Mouse (Mus musculus): Measurements from ENCODE around the gene Spg20. TPM values are rescaled to one million over a fixed set of nuclear protein-coding genes. Genes with fewer than 3 reads are reported as not detected.

Gene Spg20
- polyA plus RNA-seq, 1 experiment from 2014 or later = 34.2 TPM

GRCm38 (mm10) chr3:55084781-55085180 is 27.1 kb upstream of the Spg20 start:
- Histone ChIP-seq H3K9me3 (no peaks in the 10 kb centered on the region), H3K4me3 (no peak overlapping the region), H3K27ac (no peak overlapping the region), H3K36me3 (no peaks in the 10 kb centered on the region), H3K9ac (no peak overlapping the region), H3K4me1 (no peaks in the 10 kb centered on the region; the same call in 1 of the 2 replicates), H3K27me3 (replicated peaks) (no peaks in the 10 kb centered on the region), H3K4me2 (replicated peaks) (no peak overlapping the region)
- 69% methylated on average over 6 of the region's 6 CpGs for WGBS
- ATAC-seq (ENCODE audit: low FRiP score, low read depth) = no peak

- Histone ChIP-seq H3K4me2 (replicated peaks) (no peak overlapping the region), H3K4me3 (no peak overlapping the region), H3K36me3 (no peaks in the 10 kb centered on the region), H3K27ac (no peak overlapping the region), H3K9ac (no peak overlapping the region), H3K4me1 (no peaks in the 10 kb centered on the region; the same call in 1 of the 2 replicates), H3K9me3 (no peaks in the 10 kb centered on the region), H3K27me3 (replicated peaks) (no peaks in the 10 kb centered on the region)
- ATAC-seq (ENCODE audit: low FRiP score, low read depth) = no peak
- WGBS = 72% methylated on average over 3 of the region's 3 CpGs
These were observed 26.2 kb upstream of the Spg20 start for GRCm38 (mm10) chr3:55085716-55086115.

DNA sequence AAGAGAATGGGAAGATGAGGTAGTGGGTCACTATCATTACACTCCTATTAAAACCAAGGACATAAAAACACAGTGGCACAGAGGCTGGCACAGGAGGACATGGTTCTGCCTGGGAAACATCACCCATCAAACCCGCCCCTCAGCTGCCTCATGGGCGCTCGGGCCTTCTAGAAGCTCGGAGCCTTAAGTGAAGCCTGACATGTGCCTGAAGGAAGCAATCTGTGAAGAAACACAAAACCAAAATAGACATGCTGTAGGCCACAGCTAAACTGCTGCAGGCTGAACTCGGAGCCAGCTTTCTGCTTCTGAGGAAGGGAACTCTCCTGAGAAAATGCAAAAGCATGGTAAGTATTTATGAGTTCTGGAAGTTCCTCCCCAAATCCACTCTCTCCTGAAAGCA is 25.0 kb upstream of the Spg20 start:
- 90% methylated on average over 5 of the region's 5 CpGs for WGBS
- H3K4me1 ChIP-seq = no peaks in the 10 kb centered on the region; the same call in 1 of the 2 replicates
- no peak overlapping the region for H3K4me3 ChIP-seq
- H3K4me2 ChIP-seq (replicated peaks) = no peak overlapping the region
- no peak overlapping the region for H3K9ac ChIP-seq
- no peaks in the 10 kb centered on the region for H3K9me3 ChIP-seq
- no peaks in the 10 kb centered on the region for H3K36me3 ChIP-seq
- ATAC-seq (ENCODE audit: low FRiP score, low read depth) = no peak
- H3K27me3 ChIP-seq (replicated peaks) = no peaks in the 10 kb centered on the region
- no peak overlapping the region for H3K27ac ChIP-seq

GRCm38 (mm10) chr3:55087360-55087759 is 24.5 kb upstream of the Spg20 start:
- Histone ChIP-seq H3K9ac (no peak overlapping the region), H3K36me3 (no peaks in the 10 kb centered on the region), H3K27ac (no peak overlapping the region), H3K27me3 (replicated peaks) (no peaks in the 10 kb centered on the region), H3K9me3 (no peaks in the 10 kb centered on the region), H3K4me1 (no peaks in the 10 kb centered on the region; the same call in 1 of the 2 replicates), H3K4me3 (no peak overlapping the region), H3K4me2 (replicated peaks) (no peak overlapping the region)
- 0 out of 2 replicates have a peak, but pooled peaks have one; percentile 21 for ATAC-seq (ENCODE audit: low FRiP score, low read depth)
- WGBS = 73% methylated on average over 4 of the region's 4 CpGs

- H3K4me3 ChIP-seq = no peak overlapping the region
- no peak overlapping the region for H3K9ac ChIP-seq
- H3K9me3 ChIP-seq = no peaks in the 10 kb centered on the region
- H3K27ac ChIP-seq = no peak overlapping the region
- H3K27me3 ChIP-seq (replicated peaks) = no peaks in the 10 kb centered on the region
- no peaks in the 10 kb centered on the region; the same call in 1 of the 2 replicates for H3K4me1 ChIP-seq
- no peaks in the 10 kb centered on the region for H3K36me3 ChIP-seq
- no peak for ATAC-seq (ENCODE audit: low FRiP score, low read depth)
- WGBS = 79% methylated on average over 4 of the region's 4 CpGs
- no peak overlapping the region for H3K4me2 ChIP-seq (replicated peaks)
These were observed 23.5 kb upstream of the Spg20 start for GRCm38 (mm10) chr3:55088359-55088758.

DNA sequence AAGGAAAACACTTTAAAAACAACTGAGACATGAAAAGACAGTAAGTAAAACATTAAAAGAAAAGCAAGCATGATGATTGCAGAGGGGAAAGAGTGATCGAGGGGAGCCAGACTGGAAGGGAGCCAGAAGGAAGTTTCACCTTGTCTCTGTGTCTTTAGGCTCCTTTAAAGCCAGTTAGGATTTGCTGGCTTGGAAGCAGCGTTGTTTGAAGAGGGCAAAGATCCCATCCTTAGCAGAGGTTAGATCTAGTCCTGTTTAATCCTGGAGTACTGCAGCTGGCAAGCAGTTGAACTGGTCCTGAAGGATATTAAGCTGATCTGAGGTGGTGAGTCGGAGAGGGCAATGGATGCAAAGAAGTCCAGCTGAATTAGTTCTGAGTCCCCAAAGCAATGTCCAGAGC is 23.1 kb upstream of the Spg20 start:
- WGBS = 80% methylated on average over 3 of the region's 3 CpGs
- no peaks in the 10 kb centered on the region for H3K36me3 ChIP-seq

GRCm38 (mm10) chr3:55089291-55089690 is 22.6 kb upstream of the Spg20 start:
- H3K9me3 ChIP-seq = no peaks in the 10 kb centered on the region
- no peak overlapping the region for H3K9ac ChIP-seq
- no peaks in the 10 kb centered on the region for H3K36me3 ChIP-seq
- no peak overlapping the region for H3K27ac ChIP-seq
- 80% methylated on average over 4 of the region's 4 CpGs for WGBS
- no peaks in the 10 kb centered on the region for H3K27me3 ChIP-seq (replicated peaks)
- no peak overlapping the region for H3K4me2 ChIP-seq (replicated peaks)
- H3K4me1 ChIP-seq = no peaks in the 10 kb centered on the region; the same call in 1 of the 2 replicates
- ATAC-seq (ENCODE audit: low FRiP score, low read depth) = no peak
- no peak overlapping the region for H3K4me3 ChIP-seq

More for the DNA sequence above, 23.1 kb upstream of the Spg20 start:
- Histone ChIP-seq H3K9ac (no peak overlapping the region), H3K4me1 (no peaks in the 10 kb centered on the region; the same call in 1 of the 2 replicates), H3K4me3 (no peak overlapping the region), H3K27me3 (replicated peaks) (no peaks in the 10 kb centered on the region), H3K27ac (no peak overlapping the region), H3K9me3 (no peaks in the 10 kb centered on the region), H3K4me2 (replicated peaks) (no peak overlapping the region)
- no peak for ATAC-seq (ENCODE audit: low FRiP score, low read depth)

DNA sequence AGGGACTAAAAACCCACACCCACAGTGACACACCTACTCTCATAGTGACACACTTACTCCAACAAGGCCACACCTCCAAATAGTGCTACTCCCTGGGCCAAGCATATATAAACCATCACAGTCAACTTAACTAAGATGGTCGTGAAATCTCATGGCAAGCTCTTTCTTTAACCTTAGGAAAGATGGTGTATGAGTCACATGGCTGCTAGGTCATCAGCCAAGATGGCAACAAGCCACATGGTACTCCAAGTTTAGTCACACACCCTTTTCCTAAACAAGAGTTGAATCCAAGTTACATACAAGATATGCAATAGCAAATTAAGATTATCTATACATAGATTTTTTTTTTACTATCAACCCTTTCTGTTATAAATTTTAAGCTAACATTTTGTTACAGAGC is 18.7 kb upstream of the Spg20 start:
- Histone ChIP-seq H3K9me3 (no peaks in the 10 kb centered on the region), H3K27me3 (replicated peaks) (no peaks in the 10 kb centered on the region), H3K36me3 (no peaks in the 10 kb centered on the region), H3K4me2 (replicated peaks) (no peak overlapping the region), H3K4me3 (no peak overlapping the region), H3K4me1 (peaks cover 18% of the 10 kb centered on the region; the same call in 1 of the 2 replicates), H3K9ac (no peak overlapping the region), H3K27ac (no peak overlapping the region)
- no peak for ATAC-seq (ENCODE audit: low FRiP score, low read depth)
- 72% methylated on average over 1 of the region's 1 CpGs for WGBS

DNA sequence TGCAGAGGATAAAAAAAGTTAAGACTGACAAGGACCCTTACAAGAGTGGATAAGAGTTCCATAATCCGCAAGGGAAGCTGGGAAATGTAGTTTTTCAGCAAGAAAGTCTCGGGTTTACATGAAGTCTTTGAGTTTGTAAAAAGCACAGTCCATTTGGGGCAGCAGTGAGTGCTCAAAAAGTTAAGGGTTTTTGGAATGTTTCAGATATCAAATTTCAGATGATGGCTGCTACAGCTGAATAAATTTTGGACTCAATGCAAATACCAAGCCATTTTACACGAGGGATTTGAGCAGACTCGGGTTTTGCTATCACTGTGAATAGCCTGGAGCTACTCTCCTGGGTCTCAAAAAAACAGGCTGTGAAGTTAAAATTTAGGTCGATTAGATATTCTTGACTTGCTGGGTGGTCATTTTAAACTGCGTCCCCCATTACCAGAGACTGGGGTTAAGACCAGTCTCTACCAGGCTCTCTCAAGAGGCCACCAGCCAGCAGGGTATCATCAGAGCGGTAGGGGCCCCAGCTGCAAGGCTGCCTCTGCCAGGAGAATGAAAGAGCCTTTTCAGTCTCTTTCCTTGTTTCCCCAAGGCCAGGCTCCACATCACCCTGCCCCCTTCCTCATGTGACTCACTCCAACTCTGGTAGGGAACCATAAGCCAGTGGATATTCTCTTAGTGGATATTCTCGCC is 15.8 kb upstream of the Spg20 start:
- peak overlapping the region; percentile 22; the same call in 1 of the 2 replicates for H3K4me2 ChIP-seq (replicated peaks)
- WGBS = 31% methylated on average over 8 of the region's 8 CpGs
- H3K27ac ChIP-seq = 0 out of 2 replicates have a peak overlapping the region, but pooled peaks have one; percentile 22

DNA sequence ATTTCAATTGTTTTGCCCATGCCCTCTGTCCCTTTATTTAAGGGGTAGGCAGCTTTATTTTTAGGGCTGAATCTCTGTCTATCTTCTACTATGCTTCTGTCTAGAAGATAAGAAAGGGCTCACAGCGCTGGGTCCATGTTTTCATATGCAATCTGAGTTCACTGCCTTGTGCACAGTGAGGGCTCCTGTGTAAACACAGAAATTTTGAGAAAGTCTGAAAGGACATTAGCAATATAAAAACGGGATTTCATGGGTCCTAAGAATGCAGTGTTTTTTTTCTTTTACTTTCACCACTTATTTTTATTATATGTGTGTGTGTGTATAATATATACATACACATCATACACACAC is 15.3 kb upstream of the Spg20 start:
- H3K9ac ChIP-seq = no peak overlapping the region
- H3K27ac ChIP-seq = 0 out of 2 replicates have a peak overlapping the region, but pooled peaks have one; percentile 22
- H3K4me2 ChIP-seq (replicated peaks) = no peak overlapping the region
- no peak overlapping the region for H3K4me3 ChIP-seq
- ATAC-seq (ENCODE audit: low FRiP score, low read depth) = no peak
- 73% methylated on average over 2 of the region's 2 CpGs for WGBS
- H3K36me3 ChIP-seq = no peaks in the 10 kb centered on the region
- H3K9me3 ChIP-seq = no peaks in the 10 kb centered on the region
- peaks cover 18% of the 10 kb centered on the region; the same call in 1 of the 2 replicates for H3K4me1 ChIP-seq
- no peaks in the 10 kb centered on the region for H3K27me3 ChIP-seq (replicated peaks)

More for the DNA sequence above, 15.8 kb upstream of the Spg20 start:
- Histone ChIP-seq H3K4me1 (peaks cover 18% of the 10 kb centered on the region; the same call in 1 of the 2 replicates), H3K4me3 (no peak overlapping the region), H3K9me3 (no peaks in the 10 kb centered on the region), H3K27me3 (replicated peaks) (no peaks in the 10 kb centered on the region), H3K36me3 (no peaks in the 10 kb centered on the region), H3K9ac (no peak overlapping the region)
- 0 out of 2 replicates have a peak, but pooled peaks have one; percentile 65 for ATAC-seq (ENCODE audit: low FRiP score, low read depth)

DNA sequence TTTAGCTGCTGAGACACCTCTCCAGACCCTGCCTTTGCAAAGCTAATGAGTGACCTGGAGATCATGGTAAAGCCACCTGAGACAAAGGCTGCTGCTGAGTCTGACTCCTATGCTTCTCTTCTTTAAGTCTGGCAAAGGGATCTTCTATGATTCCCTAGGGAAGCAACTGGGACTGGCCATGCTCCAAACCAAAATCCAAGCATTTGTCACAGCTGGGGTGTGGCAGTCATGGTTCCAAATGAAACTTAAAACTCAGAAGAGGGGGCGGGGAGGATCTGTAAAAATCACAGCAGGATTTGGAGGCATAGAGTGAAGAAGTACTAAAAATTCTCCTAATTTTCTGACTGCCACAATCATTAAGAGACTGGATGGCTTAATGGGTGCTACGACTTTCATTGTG is 14.7 kb upstream of the Spg20 start:
- Histone ChIP-seq H3K9ac (no peak overlapping the region), H3K4me1 (peaks cover 18% of the 10 kb centered on the region; the same call in 1 of the 2 replicates), H3K27ac (no peak overlapping the region), H3K36me3 (no peaks in the 10 kb centered on the region), H3K27me3 (replicated peaks) (no peaks in the 10 kb centered on the region), H3K4me3 (no peak overlapping the region), H3K4me2 (replicated peaks) (no peak overlapping the region), H3K9me3 (no peaks in the 10 kb centered on the region)
- 67% methylated on average over 2 of the region's 2 CpGs for WGBS
- ATAC-seq (ENCODE audit: low FRiP score, low read depth) = no peak

- Histone ChIP-seq H3K36me3 (no peaks in the 10 kb centered on the region), H3K4me2 (replicated peaks) (no peak overlapping the region), H3K9ac (no peak overlapping the region), H3K27me3 (replicated peaks) (no peaks in the 10 kb centered on the region), H3K27ac (no peak overlapping the region), H3K9me3 (no peaks in the 10 kb centered on the region), H3K4me1 (peaks cover 18% of the 10 kb centered on the region; the same call in 1 of the 2 replicates), H3K4me3 (no peak overlapping the region)
- WGBS = 18% methylated on average over 2 of the region's 2 CpGs
- ATAC-seq (ENCODE audit: low FRiP score, low read depth) = no peak
These were observed 13.9 kb upstream of the Spg20 start for GRCm38 (mm10) chr3:55098014-55098413.

DNA sequence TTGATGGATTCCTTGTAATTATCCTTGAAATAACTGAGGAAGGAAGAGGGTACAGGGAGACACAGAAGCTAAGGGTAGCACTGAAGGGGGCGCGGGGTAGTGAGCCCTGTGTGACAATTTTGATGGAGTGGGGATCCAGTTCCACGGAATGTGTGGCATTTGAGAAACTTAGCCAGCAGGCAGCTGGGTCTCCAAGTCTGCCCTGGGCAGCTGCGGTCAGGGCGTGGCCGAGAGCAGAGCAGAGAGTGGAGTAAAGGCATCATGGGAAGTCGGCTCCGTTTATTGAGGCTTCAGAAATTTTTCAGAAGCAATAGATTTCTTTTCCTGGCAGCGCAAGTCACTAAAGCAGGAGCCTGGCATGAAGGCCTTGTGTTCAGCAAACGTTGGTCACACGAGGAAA is 12.9 kb upstream of the Spg20 start:
- no peak for ATAC-seq (ENCODE audit: low FRiP score, low read depth)
- no peaks in the 10 kb centered on the region for H3K27me3 ChIP-seq (replicated peaks)
- no peak overlapping the region for H3K4me2 ChIP-seq (replicated peaks)
- H3K27ac ChIP-seq = no peak overlapping the region
- 78% methylated on average over 11 of the region's 11 CpGs for WGBS
- H3K4me1 ChIP-seq = peaks cover 18% of the 10 kb centered on the region; the same call in 1 of the 2 replicates
- no peaks in the 10 kb centered on the region for H3K9me3 ChIP-seq
- no peak overlapping the region for H3K9ac ChIP-seq
- no peak overlapping the region for H3K4me3 ChIP-seq
- no peaks in the 10 kb centered on the region for H3K36me3 ChIP-seq

All from neural tube, embryonic 12.5 days (tissue).